Mouse (Mus musculus): ENCODE data around the gene Neu1.
"Not testable (repeated sequence)": the region's sequence is repeated elsewhere in the genome, so short reads cannot be mapped to it uniquely, and the experiment has no call there.

Neu1 gene

DNA sequence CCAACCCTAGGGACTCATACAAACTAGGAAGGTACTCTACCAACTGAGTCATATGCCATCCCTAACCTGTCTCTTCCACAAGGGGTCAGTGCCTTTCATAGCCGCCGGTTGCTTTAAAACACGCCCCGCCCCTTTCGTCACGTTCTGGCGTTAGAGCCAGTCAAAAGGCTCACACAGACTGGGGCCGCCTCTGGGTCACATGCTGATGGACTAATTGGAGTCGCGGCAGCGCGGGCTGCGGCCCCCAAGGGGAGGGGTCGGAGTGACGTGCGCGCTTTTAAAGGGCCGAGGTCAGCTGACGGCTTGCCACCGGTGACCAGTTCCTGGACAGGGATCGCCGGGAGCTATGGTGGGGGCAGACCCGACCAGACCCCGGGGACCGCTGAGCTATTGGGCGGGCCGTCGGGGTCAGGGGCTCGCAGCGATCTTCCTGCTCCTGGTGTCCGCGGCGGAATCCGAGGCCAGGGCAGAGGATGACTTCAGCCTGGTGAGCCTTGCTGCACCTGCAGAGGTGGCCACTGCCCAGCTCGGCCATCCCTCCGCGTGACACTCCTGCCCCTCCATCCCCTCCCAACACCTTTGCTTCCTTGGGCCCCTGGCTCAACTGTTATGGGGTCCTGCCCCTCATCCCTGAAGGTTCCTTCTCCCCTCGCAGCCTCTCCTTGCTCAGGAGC, at the start of gene Neu1:
TSS of gene Neu1 (plus strand) at position 193 of the 674 bp plus-strand sequence.
- ATAC-seq (ENCODE audit: low TSS enrichment): peak; percentile 90

DNA sequence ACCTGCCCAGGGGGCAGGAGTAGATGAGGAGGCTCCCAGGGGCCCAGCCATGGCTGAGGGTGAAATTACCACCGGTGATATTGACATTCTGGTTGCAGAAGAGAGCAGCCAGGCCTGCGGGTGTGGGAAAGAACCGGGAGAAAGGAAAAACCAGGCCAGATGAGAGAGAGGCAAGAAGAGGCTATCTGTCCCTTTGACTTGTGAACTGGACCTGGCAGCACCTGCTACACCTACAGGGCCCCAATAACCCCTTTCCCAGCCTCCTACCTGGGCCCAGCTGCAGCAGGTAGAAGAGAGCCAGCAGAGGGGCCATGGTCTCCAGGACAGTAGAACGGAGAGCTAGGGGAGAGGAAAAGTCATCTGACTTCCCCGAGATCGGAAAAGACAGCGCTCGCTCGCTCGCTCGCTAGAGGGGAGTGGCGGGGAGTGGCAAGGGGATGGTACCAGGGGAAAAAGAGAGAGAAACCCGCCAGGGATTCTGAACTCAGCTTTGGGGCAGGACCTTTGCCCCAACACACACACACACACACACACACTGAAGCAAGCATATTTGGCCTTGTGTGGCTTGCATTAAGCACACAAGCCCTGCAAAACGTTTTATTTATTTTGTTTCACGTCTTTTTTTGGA, 49.3 kb upstream of the Neu1 start, which contains the start of gene Gm20547:
TSS of gene Gm20547 (minus strand) at position 360 of the 628 bp plus-strand sequence.
- no peak for ATAC-seq (ENCODE audit: low TSS enrichment)

DNA sequence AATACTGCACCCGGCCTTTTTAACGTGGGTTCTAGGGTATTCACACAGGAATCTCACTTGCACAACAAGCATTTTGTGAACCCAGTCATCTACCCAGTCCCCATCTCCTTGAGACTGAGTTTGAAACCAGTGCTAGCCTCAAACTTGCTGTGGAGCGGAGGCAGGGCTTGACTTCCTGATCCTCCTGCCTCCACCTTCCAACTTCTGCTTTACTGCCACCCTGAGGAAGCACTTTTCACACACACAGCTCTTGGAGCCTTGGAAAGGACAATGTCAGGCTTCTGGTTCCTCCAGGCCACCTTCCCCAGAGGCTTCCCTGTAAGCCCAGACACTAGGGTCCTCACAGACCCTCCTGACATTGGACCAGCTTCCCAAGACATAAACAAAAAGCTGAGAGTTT, 47.7 kb upstream of the Neu1 start:
- ATAC-seq (ENCODE audit: low TSS enrichment): no peak

- no peak for ATAC-seq (ENCODE audit: low TSS enrichment)
These were observed 46.3 kb upstream of the Neu1 start for GRCm38 (mm10) chr17:34884704-34885103.

- ATAC-seq (ENCODE audit: low TSS enrichment): no peak
These were observed 45.4 kb upstream of the Neu1 start for GRCm38 (mm10) chr17:34885615-34886014.

DNA sequence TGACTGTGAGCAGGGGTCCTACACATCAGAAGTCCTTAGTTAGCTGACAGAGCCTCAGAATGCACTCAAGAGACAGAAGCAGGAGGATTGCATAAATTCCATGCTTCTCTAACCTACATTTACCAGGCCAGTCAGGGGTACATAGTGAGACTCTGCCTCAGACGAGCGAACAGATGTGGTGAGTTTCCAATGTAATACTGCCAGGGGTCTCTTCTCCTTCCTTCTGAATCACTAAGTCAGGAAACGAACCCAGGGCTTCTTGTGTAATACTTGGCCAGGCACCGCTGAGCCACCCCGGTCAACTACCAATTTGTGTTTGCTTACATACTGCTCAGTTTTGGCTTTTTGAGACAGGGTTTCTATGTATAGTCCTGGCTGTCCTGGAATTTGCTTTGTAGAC, 43.1 kb upstream of the Neu1 start:
- no peak for ATAC-seq (ENCODE audit: low TSS enrichment)

DNA sequence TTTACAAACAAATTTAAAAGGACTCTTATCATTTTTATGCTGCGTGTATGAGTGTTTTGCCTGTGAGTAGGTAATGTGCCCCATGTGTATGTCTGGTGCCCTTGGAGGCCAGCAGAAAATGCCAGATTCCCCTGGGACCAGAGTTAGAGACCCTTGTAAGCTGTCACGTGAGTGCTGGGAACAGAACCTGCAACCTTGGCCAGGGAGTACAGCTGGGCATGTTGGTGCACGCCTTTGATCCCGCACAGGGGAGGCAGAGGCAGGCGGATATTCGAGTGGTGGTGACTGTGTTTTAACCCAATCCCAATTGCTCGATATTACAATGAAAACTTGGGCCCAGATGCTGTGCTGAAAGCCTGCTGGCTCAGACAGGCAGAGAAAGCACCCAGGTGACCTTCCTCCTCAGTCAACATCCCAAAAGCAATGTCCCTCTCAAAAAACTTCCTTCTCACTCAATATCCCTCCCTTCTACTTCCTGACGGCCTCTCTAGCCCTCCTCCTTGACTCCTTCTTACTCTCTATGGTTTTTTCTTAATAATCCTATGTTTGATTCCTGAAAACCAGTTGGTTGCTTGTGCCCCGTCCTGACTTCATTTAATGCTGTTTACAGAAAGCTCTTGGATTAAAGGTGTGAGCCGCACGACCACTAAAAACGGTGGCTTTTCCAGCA, 40.8 kb upstream of the Neu1 start:
- ATAC-seq (ENCODE audit: low TSS enrichment): no peak

GRCm38 (mm10) chr17:34891377-34891776, 39.7 kb upstream of the Neu1 start:
- no peak for ATAC-seq (ENCODE audit: low TSS enrichment)

DNA sequence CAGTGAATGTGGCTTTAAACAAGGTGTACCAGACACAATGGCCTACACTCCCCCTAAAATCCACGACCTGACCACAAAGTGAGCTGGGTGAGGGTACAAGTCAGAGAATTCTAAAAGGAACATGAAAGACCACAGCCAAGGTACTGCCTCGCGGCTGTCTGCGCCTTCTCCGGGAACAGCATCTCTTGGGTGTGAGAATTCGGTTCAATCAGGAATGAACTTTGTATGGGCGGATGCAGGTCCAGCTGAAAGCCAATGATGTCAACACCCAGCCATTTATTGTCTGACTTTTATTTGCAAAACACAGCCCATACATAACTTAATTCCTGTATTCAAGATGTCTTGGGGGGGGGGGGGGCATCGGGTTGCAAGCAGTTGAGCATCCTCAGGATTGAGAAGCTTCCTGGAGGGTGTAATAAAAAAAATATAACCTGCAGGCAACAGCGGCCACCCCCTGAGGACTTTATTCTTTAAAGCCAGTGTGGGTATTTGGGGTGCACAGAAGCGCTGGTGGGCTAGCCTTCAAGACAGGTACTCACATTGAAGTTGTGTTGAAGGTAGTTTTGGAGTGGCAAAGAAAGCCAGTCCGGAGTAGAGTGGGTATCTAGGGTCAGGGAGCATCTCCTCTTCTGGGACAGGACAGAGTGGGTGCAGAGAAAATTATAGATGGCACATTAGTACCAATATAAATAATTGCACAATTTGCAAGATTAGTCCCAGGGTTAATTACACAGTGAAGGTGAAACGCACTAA, 37.8 kb upstream of the Neu1 start:
- no peak for ATAC-seq (ENCODE audit: low TSS enrichment)

- ATAC-seq (ENCODE audit: low TSS enrichment): peak; percentile 55
These were observed 36.9 kb upstream of the Neu1 start for GRCm38 (mm10) chr17:34894074-34894597.

GRCm38 (mm10) chr17:34894801-34895530, 36.1 kb upstream of the Neu1 start:
- ATAC-seq (ENCODE audit: low TSS enrichment): no peak

- ATAC-seq (ENCODE audit: low TSS enrichment): no peak
These were observed 35.3 kb upstream of the Neu1 start for GRCm38 (mm10) chr17:34895724-34896123.

DNA sequence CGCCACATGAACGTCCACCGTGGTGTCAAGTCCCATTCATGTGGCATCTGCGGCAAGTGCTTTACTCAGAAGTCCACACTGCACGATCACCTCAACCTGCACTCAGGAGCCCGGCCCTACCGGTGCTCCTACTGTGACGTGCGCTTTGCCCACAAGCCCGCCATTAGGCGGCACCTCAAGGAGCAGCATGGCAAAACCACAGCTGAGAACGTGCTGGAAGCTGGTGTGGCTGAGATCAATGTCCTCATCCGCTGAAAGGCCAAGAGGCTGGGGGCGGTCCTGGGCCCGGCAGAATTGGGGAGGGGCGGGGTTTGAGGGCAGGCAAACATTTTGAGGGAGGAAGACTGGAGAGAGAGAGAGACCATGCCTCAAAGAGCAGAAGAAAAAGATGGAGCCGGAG, 34.7 kb upstream of the Neu1 start:
- no peak for ATAC-seq (ENCODE audit: low TSS enrichment)

- ATAC-seq (ENCODE audit: low TSS enrichment): peak; percentile 11; the same call in 1 of the 2 replicates
These were observed 33.5 kb upstream of the Neu1 start for GRCm38 (mm10) chr17:34897373-34898159.

DNA sequence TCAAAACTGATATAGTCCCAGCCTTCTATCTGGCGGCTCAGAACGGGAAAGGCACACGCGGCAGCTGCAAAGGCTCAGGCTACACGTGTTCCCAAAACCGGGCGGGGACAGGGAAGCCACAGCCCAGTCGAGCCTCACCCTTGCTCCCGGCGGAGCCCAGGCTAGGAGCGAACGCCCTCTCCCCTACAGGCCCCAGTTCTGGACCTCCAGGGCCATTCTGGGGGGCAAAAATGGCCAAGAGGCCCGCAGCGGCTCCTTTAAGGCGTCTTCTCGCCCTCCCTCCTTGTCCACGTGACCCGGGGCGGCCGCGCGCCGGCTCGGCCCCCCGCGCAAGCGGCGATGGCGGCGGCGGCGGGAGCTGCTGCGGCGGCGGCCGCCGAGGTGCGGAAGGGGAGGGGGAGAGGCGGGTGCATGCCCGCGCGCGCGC, 32.9 kb upstream of the Neu1 start, which contains the start of the genes C2 and Ehmt2:
TSS of gene C2 (minus strand) at position 106 of the 427 bp plus-strand sequence.
TSS of gene Ehmt2 (plus strand) at position 310 of the 427 bp plus-strand sequence.
- peak; percentile 58 for ATAC-seq (ENCODE audit: low TSS enrichment)

- no peak for ATAC-seq (ENCODE audit: low TSS enrichment)
These were observed 32.4 kb upstream of the Neu1 start for GRCm38 (mm10) chr17:34898706-34899052.

GRCm38 (mm10) chr17:34899053-34899889, 31.8 kb upstream of the Neu1 start:
- ATAC-seq (ENCODE audit: low TSS enrichment): no peak

DNA sequence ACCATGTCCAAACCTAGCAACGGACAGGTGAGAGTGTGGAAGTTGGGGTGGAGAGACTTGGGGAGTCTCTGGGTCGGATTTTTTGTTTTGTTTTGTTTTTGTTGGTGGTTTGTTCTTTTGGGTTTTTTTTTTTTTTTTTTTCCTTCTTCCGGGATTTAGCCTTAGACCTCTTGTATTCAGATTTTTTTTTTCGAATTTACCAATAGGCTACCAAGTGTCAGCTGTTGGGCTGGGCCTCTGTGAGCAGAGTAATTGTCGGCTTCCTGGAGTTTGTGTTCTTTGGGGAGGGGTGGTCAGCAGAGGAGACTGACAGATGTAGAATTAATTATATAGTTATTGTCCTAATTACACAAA, 31.2 kb upstream of the Neu1 start:
- ATAC-seq (ENCODE audit: low TSS enrichment): no peak

DNA sequence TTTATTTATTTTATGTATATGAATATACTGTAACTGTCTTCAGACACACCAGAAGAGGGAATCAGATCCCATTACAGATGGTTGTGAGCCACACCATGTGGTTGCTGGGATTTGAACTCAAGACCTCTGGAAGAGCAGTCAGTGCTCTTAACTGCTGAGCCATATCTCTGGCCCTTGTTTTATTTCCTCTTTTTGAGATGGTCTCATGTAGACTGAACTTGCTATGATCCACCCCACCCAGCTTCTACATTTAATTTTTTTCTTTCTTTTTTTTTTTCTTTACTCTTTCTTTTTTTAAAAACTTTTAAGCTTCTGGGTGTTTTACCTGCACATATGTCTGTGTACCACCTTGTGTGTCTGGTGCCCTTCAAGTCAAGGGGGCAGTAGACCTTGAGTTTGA, 30.2 kb upstream of the Neu1 start:
- ATAC-seq (ENCODE audit: low TSS enrichment): not testable (repeated sequence)
